Mouse (Mus musculus) cerebellum, postnatal 25 days (tissue): Measurements from ENCODE around the gene Fndc3b.

ENCODE experiments used
- DNase-seq, 2 experiments: peaks; one replicate each; pipeline ENCODE4 v3.0.0; 2021; ENCODE audit warnings: mixed read lengths in 2 of 2

The Fndc3b gene

GRCm38 (mm10) chr3:27588604-27589003 lies 122.5 kb downstream of the Fndc3b start:
- DNase-seq, result no peak

GRCm38 (mm10) chr3:27584607-27585605 lies 126.2 kb downstream of the Fndc3b start:
- DNase-seq, result no peak

DNA sequence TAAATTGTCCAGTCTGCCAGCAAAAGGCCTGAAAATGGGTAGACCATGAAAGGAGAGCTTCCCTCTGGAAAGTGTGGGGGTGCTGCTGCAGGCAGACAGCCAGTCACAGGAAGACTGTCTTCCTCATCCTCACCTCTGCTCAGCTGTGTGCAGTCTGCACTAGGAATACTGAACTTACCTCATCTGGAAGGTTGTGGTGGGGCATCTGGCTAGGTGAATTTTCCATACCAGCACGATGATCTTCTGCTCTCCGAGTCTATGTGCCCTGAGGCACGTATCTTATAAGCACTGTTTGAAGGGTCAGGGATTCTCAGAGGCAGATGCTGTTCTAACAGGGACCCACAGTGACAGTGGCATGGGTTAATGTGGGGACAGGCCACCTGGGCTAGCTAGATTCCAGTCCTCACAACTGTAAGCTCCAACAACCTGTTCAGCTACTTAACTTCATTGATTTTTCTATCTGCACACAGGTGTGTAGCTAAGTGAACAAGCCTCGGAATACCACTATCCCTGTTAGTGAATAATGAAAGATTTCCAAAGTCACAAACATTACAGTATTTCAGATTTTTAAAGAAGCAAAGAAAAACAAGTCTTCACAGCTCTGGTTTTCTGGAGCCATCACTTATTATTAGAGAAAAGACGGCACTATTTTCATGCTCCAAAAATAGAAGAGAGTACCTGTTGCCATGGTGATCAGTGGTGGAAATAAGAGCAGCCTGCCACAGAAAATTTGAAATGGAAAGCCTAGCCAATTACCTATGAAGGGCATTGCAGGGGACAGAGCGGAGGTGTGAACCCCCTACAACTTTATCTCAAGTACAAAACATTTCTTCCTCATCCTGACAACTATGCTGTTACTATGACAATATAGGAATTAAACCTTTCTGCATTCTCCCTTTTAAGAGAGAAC lies 128.9 kb downstream of the Fndc3b start:
- no peak for DNase-seq

DNA sequence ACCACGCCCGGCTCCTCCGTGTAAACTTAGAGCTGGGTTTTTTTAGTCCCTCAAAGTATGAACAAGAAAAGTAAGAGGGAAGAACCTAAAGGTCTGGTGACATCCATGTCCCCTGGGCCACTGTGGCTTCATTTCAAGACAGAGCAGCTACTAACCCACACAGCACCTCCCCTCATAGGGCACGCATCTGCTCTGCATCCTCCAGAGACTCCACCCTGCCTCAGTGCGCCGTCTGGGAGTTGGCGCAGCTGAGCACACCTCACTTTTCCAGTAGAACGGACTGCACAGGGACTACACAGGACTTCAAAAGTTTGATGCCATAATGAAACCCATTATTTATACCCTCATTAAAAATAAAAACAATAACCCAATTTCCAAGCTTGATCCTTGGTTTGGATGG lies 130.2 kb downstream of the Fndc3b start:
- no peak for DNase-seq

- DNase-seq, result no peak
These were observed 131.1 kb downstream of the Fndc3b start for GRCm38 (mm10) chr3:27579894-27580613.

GRCm38 (mm10) chr3:27579229-27579628 lies 131.9 kb downstream of the Fndc3b start:
- DNase-seq, result no peak

DNA sequence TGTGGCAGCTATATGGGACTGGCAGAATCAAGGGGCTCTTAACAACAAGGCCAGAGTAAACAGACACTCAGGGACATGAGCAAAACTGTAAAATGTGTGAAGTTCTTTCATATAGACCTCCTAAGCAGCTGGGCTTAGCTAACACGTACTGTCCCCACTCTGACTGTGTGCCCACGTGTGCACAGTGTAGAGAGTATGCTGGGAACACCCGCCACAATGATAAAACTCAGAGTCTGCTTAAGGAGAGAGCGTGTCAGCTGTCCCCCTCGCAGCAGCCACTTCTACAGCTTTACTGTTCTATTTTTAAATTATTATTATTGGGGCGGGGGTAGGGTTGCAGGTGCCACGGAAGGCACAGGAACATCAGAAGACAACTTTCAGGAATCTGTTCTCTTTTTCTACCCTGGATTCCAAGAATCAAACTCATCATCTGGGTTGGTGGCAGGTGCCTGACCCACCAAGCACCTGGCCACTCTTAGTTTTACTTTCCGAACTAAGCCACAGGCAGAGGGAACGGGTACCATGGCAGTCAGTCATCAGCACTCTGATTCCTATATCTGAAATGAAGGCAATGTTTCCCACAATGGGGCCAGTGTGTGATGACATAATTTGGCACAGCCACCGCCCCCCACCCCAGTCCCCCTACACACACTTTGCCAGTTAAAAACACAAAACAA lies 133.6 kb downstream of the Fndc3b start:
- no peak for DNase-seq

- DNase-seq, result no peak
These were observed 136.9 kb downstream of the Fndc3b start for GRCm38 (mm10) chr3:27574241-27574640.

GRCm38 (mm10) chr3:27573458-27573857 lies 137.6 kb downstream of the Fndc3b start:
- DNase-seq, result no peak

- peak in 1 of 2 experiments; percentile 45 for DNase-seq
These were observed 138.8 kb downstream of the Fndc3b start for GRCm38 (mm10) chr3:27572305-27572704.

DNA sequence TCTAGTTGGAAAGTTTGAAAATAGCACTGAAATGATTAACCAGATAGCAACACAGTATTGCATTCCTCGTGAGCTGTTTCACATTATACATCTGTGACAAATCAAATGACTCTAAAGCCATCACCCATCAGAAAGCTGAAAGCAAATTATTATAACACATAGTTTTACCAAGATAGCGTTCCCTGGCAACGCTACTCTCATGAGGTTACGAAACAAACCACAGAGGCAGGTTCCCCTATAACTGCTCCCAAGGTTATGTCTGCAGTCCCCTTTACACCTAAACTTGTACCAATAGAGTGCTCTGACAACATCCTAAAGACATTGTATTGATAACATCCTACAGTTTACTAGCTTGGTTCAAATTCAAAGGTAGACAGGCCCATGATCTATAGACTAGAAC lies 145.8 kb downstream of the Fndc3b start:
- no peak for DNase-seq

DNA sequence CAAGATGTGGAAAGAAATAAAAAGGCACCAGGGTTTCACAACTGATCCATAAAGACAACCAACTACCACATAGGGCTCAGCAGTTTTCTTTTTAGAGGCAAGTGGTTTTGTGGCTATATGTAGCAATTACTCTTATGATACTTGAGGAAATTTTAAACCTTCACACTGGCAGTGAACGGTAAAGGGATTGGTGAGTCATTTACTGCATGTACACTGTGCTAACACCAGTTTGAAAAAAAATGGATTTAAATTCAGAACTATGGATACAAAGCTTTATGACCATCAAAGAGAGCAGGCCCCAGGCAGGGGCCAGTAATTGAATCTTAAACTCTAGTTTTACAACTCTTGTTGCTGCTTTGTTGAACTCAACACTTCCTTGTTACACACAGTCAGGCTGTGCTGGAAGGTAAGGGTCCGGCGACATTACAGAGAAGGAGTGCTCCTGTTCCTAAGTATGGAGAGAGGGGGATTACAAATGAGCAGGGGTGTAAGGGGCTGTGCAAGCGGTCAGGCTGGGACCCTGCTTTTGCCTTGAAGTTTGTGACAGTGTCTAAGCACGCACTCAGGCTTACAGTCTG lies 148.0 kb downstream of the Fndc3b start:
- no peak for DNase-seq

- peak; percentile 45 to 47 for DNase-seq
These were observed 148.6 kb downstream of the Fndc3b start for GRCm38 (mm10) chr3:27562476-27562875.

DNA sequence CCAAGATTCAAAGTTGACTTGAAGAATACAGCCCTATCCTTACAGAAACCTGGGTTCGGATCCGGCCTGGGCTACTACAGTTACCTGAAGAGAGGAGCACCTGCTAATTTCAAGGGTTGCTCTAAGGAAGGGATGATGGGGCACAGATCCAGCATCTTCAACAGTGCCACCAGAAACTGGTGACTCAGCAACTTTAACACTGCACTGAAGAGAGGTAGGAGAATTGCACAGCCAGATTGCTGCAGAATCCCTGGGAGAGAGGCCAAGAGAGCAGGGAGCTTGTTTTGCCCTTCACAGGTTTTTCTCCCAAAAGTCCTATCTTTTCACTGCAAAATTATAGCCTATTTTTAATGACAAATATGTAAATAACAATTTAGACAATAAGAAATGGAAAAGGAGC lies 149.2 kb downstream of the Fndc3b start:
- DNase-seq, result peak; percentile 59 to 69

DNA sequence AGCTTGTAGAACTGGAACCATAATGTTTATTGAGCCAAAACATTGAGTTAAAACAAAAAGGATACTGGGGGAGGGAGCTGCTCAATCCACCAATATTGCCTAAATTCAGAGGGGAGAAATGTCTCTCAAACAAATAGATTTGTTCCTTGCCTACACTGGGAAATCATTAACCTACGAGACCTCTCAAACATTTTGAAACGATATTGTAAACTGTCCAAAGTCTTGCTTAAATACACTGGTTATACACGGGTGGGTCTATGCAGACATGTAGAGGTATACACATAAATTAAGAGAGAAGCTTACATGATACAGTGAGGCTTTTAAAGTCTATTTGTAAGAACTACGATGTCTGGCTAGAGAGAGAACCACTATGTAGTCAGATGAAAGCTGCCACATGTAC lies 151.8 kb downstream of the Fndc3b start:
- DNase-seq, result no peak

GRCm38 (mm10) chr3:27557100-27558004 lies 153.8 kb downstream of the Fndc3b start:
- DNase-seq, result no peak

- DNase-seq, result peak; percentile 66 to 71
These were observed 155.6 kb downstream of the Fndc3b start for GRCm38 (mm10) chr3:27555401-27555940.

GRCm38 (mm10) chr3:27554325-27554724 lies 156.8 kb downstream of the Fndc3b start:
- DNase-seq, result no peak

GRCm38 (mm10) chr3:27553781-27554180 lies 157.3 kb downstream of the Fndc3b start:
- DNase-seq, result no peak

DNA sequence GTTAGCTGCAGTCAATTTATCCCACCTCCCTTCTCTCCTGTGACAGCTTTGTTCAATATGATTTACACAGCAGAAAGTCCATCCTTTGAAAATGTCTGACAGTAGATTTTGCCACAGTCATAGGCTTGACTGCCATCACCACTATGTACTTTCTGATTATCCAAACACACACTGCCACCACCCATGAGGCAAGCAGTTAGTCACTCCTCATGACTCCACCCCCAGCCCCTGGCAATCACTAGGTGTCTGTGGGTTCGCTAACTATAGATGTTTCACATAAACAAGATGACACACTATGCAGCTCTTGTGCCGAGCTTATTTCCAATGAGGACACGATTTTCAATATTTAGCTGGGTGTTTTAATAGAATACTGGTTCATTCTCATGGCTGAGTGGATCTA lies 160.1 kb downstream of the Fndc3b start:
- no peak for DNase-seq
